Mouse (Mus musculus): ENCODE data around the gene Erc1. TPM values are rescaled to one million over a fixed set of nuclear protein-coding genes. Genes with fewer than 3 reads are reported as not detected.

Erc1 gene
- total RNA-seq, 2 experiments from 2014 or later: 56.8 to 64.6 TPM

DNA sequence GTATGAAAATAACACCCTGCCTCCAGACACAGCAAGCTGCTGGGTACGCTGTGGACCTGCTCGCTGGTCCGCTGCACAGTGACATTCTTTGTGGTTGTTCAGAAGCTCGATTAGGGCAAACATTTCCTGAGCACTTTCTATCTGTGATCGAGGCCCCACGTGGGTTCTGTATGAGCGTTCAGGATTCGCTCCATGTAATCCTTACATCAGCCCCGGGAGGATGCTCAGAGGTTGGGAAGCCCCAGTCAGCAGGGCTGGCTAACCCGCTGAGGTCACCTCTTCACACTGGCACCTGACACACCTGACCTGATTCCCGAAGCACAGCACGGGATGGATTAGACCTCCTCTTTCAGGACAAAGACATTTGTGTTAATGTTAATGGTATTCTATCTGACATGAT, 312.1 kb downstream of the Erc1 start:
- no peak for DNase-seq (ENCODE audit: extremely low spot score in 1 of 2, low spot score in 1 of 2)

DNA sequence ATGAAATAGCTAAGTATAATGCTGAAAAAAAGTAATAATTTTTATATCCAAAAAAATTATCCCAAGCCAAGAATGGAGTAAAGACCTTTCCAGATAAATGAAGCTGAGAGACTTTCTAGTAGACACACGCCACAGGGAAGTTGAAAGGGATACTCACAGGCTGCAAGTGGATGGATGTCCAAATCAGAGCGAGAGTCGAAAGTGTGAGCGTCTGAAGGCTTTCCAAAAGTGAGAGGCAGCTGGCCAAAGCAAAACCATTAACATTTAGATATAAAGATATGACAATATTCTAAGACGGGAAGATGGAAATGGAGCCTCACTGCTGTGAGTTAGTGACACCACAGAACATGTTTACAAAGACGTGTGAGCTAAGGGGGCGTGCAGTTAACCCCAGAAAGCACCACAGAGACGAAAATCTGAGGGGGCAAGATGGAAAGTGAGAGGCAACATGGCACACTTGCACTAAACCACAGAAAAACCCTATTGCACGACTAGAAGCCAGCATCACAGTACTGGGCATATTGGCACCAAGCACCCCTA, 314.7 kb downstream of the Erc1 start:
- no peak for DNase-seq (ENCODE audit: extremely low spot score in 1 of 2, low spot score in 1 of 2)

DNA sequence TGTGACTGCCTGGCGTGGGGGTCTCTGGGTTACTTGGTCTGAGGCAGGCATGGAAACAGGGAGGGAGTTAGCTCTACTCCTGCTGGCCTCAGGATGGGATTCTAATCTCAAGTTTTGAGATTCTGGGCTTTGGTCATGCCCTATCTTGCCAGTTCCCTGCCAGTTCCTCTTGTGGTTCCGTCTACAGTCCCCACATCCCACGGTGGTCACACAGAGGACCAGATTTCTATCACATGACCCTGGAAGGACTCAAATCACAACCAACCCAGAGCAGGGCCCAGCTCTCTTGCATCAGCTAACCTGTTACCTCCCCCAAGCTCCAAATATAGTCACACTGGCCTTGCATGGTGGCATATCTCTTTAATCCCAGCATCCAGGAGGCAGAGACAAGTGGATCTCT, 318.3 kb downstream of the Erc1 start:
- DNase-seq (ENCODE audit: extremely low spot score in 1 of 2, low spot score in 1 of 2): no peak

DNA sequence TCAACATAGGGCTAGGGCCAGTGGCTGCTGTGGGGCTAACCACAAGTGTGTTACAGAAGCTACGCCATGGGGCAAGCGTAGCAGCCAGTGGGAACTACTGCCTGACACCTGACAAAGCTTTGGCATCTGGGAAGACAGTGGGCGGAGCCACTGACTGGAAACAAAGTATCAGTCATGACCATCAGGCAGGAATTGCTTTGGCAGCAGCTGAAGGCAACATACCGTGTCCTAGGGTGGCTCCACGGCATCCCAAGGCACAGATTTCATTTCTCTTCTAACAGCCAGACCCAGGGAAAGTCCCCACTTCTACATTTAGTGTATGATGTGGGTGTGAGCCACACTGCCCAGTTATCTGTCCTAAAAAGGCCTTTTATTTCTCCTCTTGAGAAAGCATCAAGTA, 321.5 kb downstream of the Erc1 start:
- DNase-seq (ENCODE audit: extremely low spot score in 1 of 2, low spot score in 1 of 2): no peak

DNA sequence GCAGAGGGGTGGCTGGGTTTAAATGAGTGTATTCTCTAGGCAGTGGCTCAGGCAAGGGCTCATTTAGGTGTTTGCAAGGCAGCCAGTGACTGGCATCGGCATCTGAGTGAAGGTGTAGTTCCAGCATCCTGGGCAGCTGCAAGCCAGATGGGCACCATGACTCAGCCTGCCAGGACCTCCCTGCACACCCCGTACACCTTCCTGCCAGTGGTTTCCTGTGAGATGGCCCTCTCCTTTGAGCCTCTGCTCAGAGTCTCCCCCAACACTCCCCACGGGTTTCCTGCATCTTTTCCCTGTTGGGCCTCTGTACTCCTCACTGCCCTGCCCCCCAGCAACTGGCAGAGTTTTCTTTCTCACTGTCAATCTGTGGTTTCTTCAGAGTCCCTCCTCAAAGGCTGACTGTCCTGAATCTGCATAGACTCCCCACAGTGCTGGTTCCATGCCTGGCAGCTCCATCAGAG, 326.0 kb downstream of the Erc1 start:
- DNase-seq (ENCODE audit: extremely low spot score in 1 of 2, low spot score in 1 of 2): peak in 1 of 2 experiments; percentile 14

DNA sequence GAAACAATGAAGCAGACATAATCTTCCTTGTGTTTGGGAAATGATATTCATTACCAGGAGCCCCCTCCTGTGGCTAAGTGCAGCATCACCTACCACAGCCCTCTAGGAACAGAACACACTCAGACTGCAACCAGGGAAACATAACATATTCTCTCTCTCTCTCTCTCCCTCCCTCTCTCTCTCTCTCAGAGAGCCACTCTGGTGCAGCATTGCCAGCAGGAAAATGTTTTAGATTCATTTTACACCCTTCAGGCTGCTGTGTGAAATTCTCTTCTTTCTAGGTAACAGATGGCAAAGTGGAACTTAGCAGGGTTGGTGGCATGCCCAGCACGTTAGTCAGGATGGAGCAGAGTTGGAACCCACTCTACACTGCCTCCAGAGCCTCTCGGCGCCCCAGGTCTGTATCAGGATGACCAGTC, 326.5 kb downstream of the Erc1 start:
- DNase-seq (ENCODE audit: extremely low spot score in 1 of 2, low spot score in 1 of 2): no peak

Other genes starting within 250 kb of the Erc1 start
- 10 to 100 TPM; 31.4 to 40.8 TPM for gene Rad52, start 54.5 kb upstream of the Erc1 start, total RNA-seq (2021)
- 100 to 1,000 TPM; 158 to 195 TPM for gene Wnk1, start 190.5 kb upstream of the Erc1 start, total RNA-seq (2021)
- 1 to 10 TPM; 2.3 to 2.9 TPM for gene Ninj2, start 245.2 kb upstream of the Erc1 start, total RNA-seq (2021)

Measured in layer of hippocampus, postnatal 25 days (tissue).